Mouse (Mus musculus): ENCODE data around the gene Hectd4.

DNA sequence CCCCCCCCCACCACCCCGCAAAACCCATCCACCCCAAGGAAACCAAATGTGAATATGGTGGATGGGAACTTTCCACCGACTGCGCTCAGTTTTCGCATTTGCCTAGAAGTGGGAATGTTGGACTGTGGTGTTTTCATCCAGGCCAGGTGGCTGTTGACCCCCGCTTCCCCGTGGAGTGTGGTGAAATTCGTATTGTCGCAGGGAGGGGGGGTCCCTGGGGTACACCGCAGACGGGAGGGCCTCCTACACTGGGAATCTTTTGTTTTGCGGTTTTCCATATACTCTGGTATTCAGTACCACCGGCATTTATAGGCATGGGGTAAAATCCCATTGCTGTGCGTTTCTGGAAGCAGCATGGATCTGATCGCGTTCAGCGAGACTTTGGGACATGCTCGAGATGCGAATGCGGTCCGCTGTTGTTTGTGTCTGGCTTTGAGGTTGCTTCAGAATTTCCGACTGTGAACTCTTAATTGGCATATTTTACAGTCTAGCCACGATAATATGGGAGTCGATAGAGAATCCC lies 1.4 kb downstream of the Hectd4 start:
- no peak for TF ChIP-seq JUND (conservative IDR thresholded peaks at IDR 0.05; ENCODE audit: low read depth, low read length)
- no peak for TF ChIP-seq ZMIZ1 (IDR thresholded peaks at IDR 0.05; ENCODE audit: low read depth, low read length)
